Mouse (Mus musculus) stomach, postnatal 0 days (tissue): ENCODE data around the gene Adat3. TPM values are rescaled to one million over a fixed set of nuclear protein-coding genes. Genes with fewer than 3 reads are reported as not detected.

Experiments
- ATAC-seq: fragments of 200-750 bp; cut with Nextera tagmentation; 2 replicates; pipeline ENCODE4 v1.8.0; 2017; ENCODE audit not compliant: low FRiP score, low TSS enrichment
- DNase-seq: peaks from one replicate; pipeline ENCODE4 v3.0.0-alpha.2; 2016; ENCODE audit warnings: low spot score
- H3K27ac ChIP-seq: fragments of 300-500 bp; sonication (generic); replicated peaks from 2 replicates; pipeline ENCODE4 v1.5.1; 2014; ENCODE audit warnings: mild to moderate bottlenecking, control low read depth
- H3K27me3 ChIP-seq: fragments of 300-500 bp; sonication (generic); 2 replicates; pipeline ENCODE4 v1.6.1; 2014; ENCODE audit warnings: low read length; ENCODE audit not compliant: control insufficient read depth, insufficient read depth
- H3K36me3 ChIP-seq: fragments of 300-500 bp; sonication (generic); 2 replicates; pipeline ENCODE4 v1.6.1; 2014; ENCODE audit warnings: low read length, mixed read lengths; ENCODE audit not compliant: control insufficient read depth, insufficient read depth
- H3K4me1 ChIP-seq: fragments of 300-500 bp; sonication (generic); replicated peaks from 2 replicates; pipeline ENCODE4 v1.6.1; 2014; ENCODE audit warnings: antibody characterized with exemption; ENCODE audit not compliant: control insufficient read depth, insufficient read depth
- H3K4me2 ChIP-seq: fragments of 300-500 bp; sonication (generic); replicated peaks from 2 replicates; pipeline ENCODE4 v1.6.1; 2014; ENCODE audit warnings: low read depth, mild to moderate bottlenecking, control low read depth, moderate library complexity
- H3K4me3 ChIP-seq: fragments of 300-500 bp; sonication (generic); 2 replicates; pipeline ENCODE4 v1.5.1; 2014; ENCODE audit warnings: low read depth, low read length, control low read depth
- H3K9ac ChIP-seq: fragments of 300-500 bp; sonication (generic); 2 replicates; pipeline ENCODE4 v1.6.1; 2014; ENCODE audit warnings: mild to moderate bottlenecking, low read length, control low read depth, mixed read lengths
- H3K9me3 ChIP-seq: fragments of 300-500 bp; sonication (generic); 2 replicates; pipeline ENCODE4 v1.6.1; 2016; ENCODE audit warnings: low read length; ENCODE audit not compliant: control insufficient read depth
- CTCF ChIP-seq: IDR thresholded peaks from 2 replicates; pipeline ENCODE4 v1.5.1; 2016; ENCODE audit warnings: antibody characterized with exemption, low read depth, mild to moderate bottlenecking, moderate library complexity
- EP300 ChIP-seq: optimal IDR thresholded peaks from 2 replicates; pipeline ENCODE3; 2016; ENCODE audit warnings: antibody characterized with exemption
- WGBS: fragments of 180-500 bp; shearing (Covaris S2); extraction: QIAGEN DNeasy Blood & Tissue Kit; methylation state at CpG from one replicate; pipeline ENCODE4 v1.1.7; 2014; 5-methylcytosine and 5-hydroxymethylcytosine counted together
- polyA plus RNA-seq: library from polyadenylated mRNA; unstranded; fragments of >200 nt; fragmentation: Nextera tagmentation; extraction: Ambion mirVana; gene quantifications from 2 replicates; pipeline ENCODE4 v1.2.1, GENCODE M21; 2015

Gene Adat3
- polyA plus RNA-seq: 4.1 and 4.3 TPM in 2 replicates

- Histone ChIP-seq H3K4me3 (peak within 1 kb of the TSS; percentile 70), H3K27ac (peak within 1 kb of the TSS; percentile 91), H3K36me3 (peaks cover 6% of the 10 kb centered on the region), H3K9me3 (no peaks in the 10 kb centered on the region), H3K9ac (peak within 1 kb of the TSS; percentile 68), H3K4me2 (peak within 1 kb of the TSS; percentile 91), H3K4me1 (peaks cover 3% of the 10 kb centered on the region; the same call in 1 of the 2 replicates), H3K27me3 (no peaks in the 10 kb centered on the region)
- WGBS: under 1% methylated on average over 54 of the region's 54 CpGs
- ATAC-seq: peak; percentile 89
- DNase-seq: peak; percentile 96
- TF ChIP-seq CTCF (no peak), EP300 (no peak)
Observed at GRCm38 (mm10) chr10:80602698-80603325, at the start of gene Adat3, which contains the start of gene Scamp4. Gene Adat3, plus strand, starts transcription at chr10:80602880. Gene Scamp4, plus strand, starts transcription at chr10:80602872.

- no peak for ATAC-seq
- no peak for DNase-seq
- Histone ChIP-seq H3K4me2 (no peak overlapping the region), H3K4me1 (peaks cover 5% of the 10 kb centered on the region; the same call in 1 of the 2 replicates), H3K36me3 (peaks cover 9% of the 10 kb centered on the region), H3K27me3 (no peaks in the 10 kb centered on the region), H3K9me3 (no peaks in the 10 kb centered on the region), H3K9ac (no peak overlapping the region), H3K27ac (no peak overlapping the region), H3K4me3 (no peak overlapping the region)
- WGBS: 83% methylated on average over 8 of the region's 8 CpGs
- TF ChIP-seq EP300 (no peak), CTCF (no peak)
Observed at GRCm38 (mm10) chr10:80553575-80553974, 49.1 kb upstream of the Adat3 start.

- H3K4me2 ChIP-seq: no peak overlapping the region
- DNase-seq (no peak), ATAC-seq (no peak)
- H3K9ac ChIP-seq: no peak overlapping the region
- no peaks in the 10 kb centered on the region for H3K27me3 ChIP-seq
- peaks cover 5% of the 10 kb centered on the region; the same call in 1 of the 2 replicates for H3K4me1 ChIP-seq
- no peak overlapping the region for H3K27ac ChIP-seq
- TF ChIP-seq EP300: no peak
- no peak for TF ChIP-seq CTCF
- peaks cover 9% of the 10 kb centered on the region for H3K36me3 ChIP-seq
- H3K9me3 ChIP-seq: no peaks in the 10 kb centered on the region
- H3K4me3 ChIP-seq: no peak overlapping the region
- WGBS: 82% methylated on average over 6 of the region's 6 CpGs
Observed at GRCm38 (mm10) chr10:80553997-80554396, 48.7 kb upstream of the Adat3 start.

- H3K4me2 ChIP-seq: no peak overlapping the region
- DNase-seq: peak; percentile 85
- H3K4me1 ChIP-seq: peaks cover 9% of the 10 kb centered on the region
- H3K9ac ChIP-seq: peak overlapping the region; percentile 38; the same call in 1 of the 2 replicates
- 0 out of 2 replicates have a peak overlapping the region, but pooled peaks have one; percentile 30 for H3K27ac ChIP-seq
- no peaks in the 10 kb centered on the region for H3K27me3 ChIP-seq
- no peak for ATAC-seq
- 23% methylated on average over 5 of the region's 5 CpGs for WGBS
- TF ChIP-seq CTCF (peak; percentile 85), EP300 (no peak)
- H3K9me3 ChIP-seq: no peaks in the 10 kb centered on the region
- H3K4me3 ChIP-seq: no peak overlapping the region
- H3K36me3 ChIP-seq: no peaks in the 10 kb centered on the region
Observed at GRCm38 (mm10) chr10:80557346-80557965, 45.2 kb upstream of the Adat3 start.

- H3K27ac ChIP-seq: no peak overlapping the region
- TF ChIP-seq CTCF: no peak
- TF ChIP-seq EP300: no peak
- 90% methylated on average over 7 of the region's 7 CpGs for WGBS
- no peak overlapping the region for H3K9ac ChIP-seq
- H3K27me3 ChIP-seq: no peaks in the 10 kb centered on the region
- H3K4me3 ChIP-seq: no peak overlapping the region
- no peaks in the 10 kb centered on the region for H3K36me3 ChIP-seq
- H3K4me1 ChIP-seq: peaks cover 9% of the 10 kb centered on the region
- H3K9me3 ChIP-seq: no peaks in the 10 kb centered on the region
- no peak for ATAC-seq
- no peak overlapping the region for H3K4me2 ChIP-seq
- no peak for DNase-seq
Observed at GRCm38 (mm10) chr10:80559431-80559830, 43.2 kb upstream of the Adat3 start.

GRCm38 (mm10) chr10:80560621-80561020 lies 42.1 kb upstream of the Adat3 start:
- Histone ChIP-seq H3K4me1 (peaks cover 9% of the 10 kb centered on the region), H3K9ac (peak overlapping the region; percentile 99), H3K27me3 (no peaks in the 10 kb centered on the region), H3K27ac (peak overlapping the region; percentile 90; the same call in 1 of the 2 replicates), H3K4me2 (peak overlapping the region; percentile 75), H3K9me3 (no peaks in the 10 kb centered on the region), H3K4me3 (peak overlapping the region; percentile 99), H3K36me3 (no peaks in the 10 kb centered on the region)
- no peak for TF ChIP-seq EP300
- TF ChIP-seq CTCF: no peak
- DNase-seq (no peak), ATAC-seq (peak; percentile 1)
- under 1% methylated on average over 13 of the region's 13 CpGs for WGBS
